Mouse (Mus musculus) MEL (cell line): Measurements from ENCODE around the gene Umad1. TPM values are rescaled to one million over a fixed set of nuclear protein-coding genes. Genes with fewer than 3 reads are reported as not detected.

Experiments
- DNase-seq: peaks from one replicate; pipeline ENCODE4 v3.0.0; 2011; ENCODE audit warnings: low read depth, low spot score
- H3K27ac ChIP-seq: 2 replicates; pipeline ENCODE4 v1.5.1; 2012; ENCODE audit warnings: low read depth, mild to moderate bottlenecking, control low read depth, low read length, moderate library complexity; ENCODE audit not compliant: control insufficient read depth
- H3K27me3 ChIP-seq, 2 experiments: fragments of 150-350 bp in 1 of 2; sonication (generic) in 1 of 2; 2 replicates each; pipeline ENCODE4 v1.6.1; 2012; ENCODE audit warnings: low read length in 2 of 2, mild to moderate bottlenecking in 2 of 2, improper control_type of control experiment in 1 of 2, moderate library complexity in 1 of 2; ENCODE audit not compliant: insufficient read depth in 2 of 2, control insufficient read depth in 1 of 2
- H3K36me3 ChIP-seq, 2 experiments: 2 replicates each; pipeline ENCODE4 v1.6.1; 2012 to 2014; ENCODE audit warnings: low read length in 2 of 2, improper control_type of control experiment in 1 of 2, inconsistent platforms in 1 of 2, mild to moderate bottlenecking in 1 of 2; ENCODE audit not compliant: insufficient read depth in 2 of 2, control insufficient read depth in 1 of 2
- H3K4me1 ChIP-seq, 2 experiments: fragments of 150-350 bp in 1 of 2; sonication (generic) in 1 of 2; 2 replicates each; pipeline ENCODE4 v1.6.1; 2012; ENCODE audit warnings: low read length in 2 of 2, improper control_type of control experiment in 1 of 2, mild to moderate bottlenecking in 1 of 2; ENCODE audit not compliant: insufficient read depth in 2 of 2, control insufficient read depth in 1 of 2
- H3K4me3 ChIP-seq, 2 experiments: fragments of 150-350 bp in 1 of 2; sonication (generic) in 1 of 2; 2 replicates each; pipeline ENCODE4 v1.5.1; 2012; ENCODE audit warnings: low read depth in 2 of 2, low read length in 2 of 2, mild to moderate bottlenecking in 2 of 2, moderate library complexity in 2 of 2, control low read depth in 1 of 2, improper control_type of control experiment in 1 of 2; ENCODE audit not compliant: control insufficient read depth in 1 of 2, insufficient read depth in 1 of 2
- H3K79me2 ChIP-seq: 2 replicates; pipeline ENCODE4 v1.6.1; 2012; ENCODE audit warnings: mild to moderate bottlenecking, low read length, moderate library complexity; ENCODE audit not compliant: control insufficient read depth, poor library complexity, insufficient read depth
- H3K9ac ChIP-seq: 2 replicates; pipeline ENCODE4 v1.6.1; 2012; ENCODE audit warnings: low read depth, mild to moderate bottlenecking, control low read depth, low read length, moderate library complexity; ENCODE audit not compliant: control insufficient read depth, poor library complexity, severe bottlenecking
- H3K9me3 ChIP-seq: fragments of 150-350 bp; sonication (generic); replicated peaks from 2 replicates; pipeline ENCODE4 v1.6.1; 2012; ENCODE audit warnings: mild to moderate bottlenecking, low read length, improper control_type of control experiment, moderate library complexity; ENCODE audit not compliant: insufficient read depth
- CHD1 ChIP-seq: IDR thresholded peaks from 2 replicates; pipeline ENCODE4 v1.6.1; 2012; ENCODE audit warnings: low read depth, mild to moderate bottlenecking, inconsistent platforms, low read length, improper control_type of control experiment
- CHD2 ChIP-seq: IDR thresholded peaks from 2 replicates; pipeline ENCODE4 v1.6.1; 2011; ENCODE audit warnings: low read length, improper control_type of control experiment
- CTCF ChIP-seq, 3 experiments: IDR thresholded peaks in 2 of 3; conservative IDR thresholded peaks in 1 of 3; 2 replicates each; pipeline ENCODE4 v1.5.1; 2011 to 2012; ENCODE audit warnings: low read length in 3 of 3, low read depth in 2 of 3, mild to moderate bottlenecking in 2 of 3, improper control_type of control experiment in 1 of 3, inconsistent platforms in 1 of 3, mixed read lengths in 1 of 3, moderate library complexity in 1 of 3; ENCODE audit not compliant: control insufficient read depth in 1 of 3, insufficient read depth in 1 of 3, poor library complexity in 1 of 3, severe bottlenecking in 1 of 3
- ELF1 ChIP-seq: IDR thresholded peaks from 2 replicates; pipeline ENCODE4 v1.6.1; 2014; ENCODE audit warnings: low read depth, mild to moderate bottlenecking, inconsistent platforms, low read length, improper control_type of control experiment, moderate library complexity
- EP300 ChIP-seq, 2 experiments: IDR thresholded peaks; 2 replicates each; pipeline ENCODE4 v1.6.1; 2011; ENCODE audit warnings: improper control_type of control experiment in 2 of 2, low read length in 2 of 2, low read depth in 1 of 2, mild to moderate bottlenecking in 1 of 2
- GABPA ChIP-seq: IDR thresholded peaks from 2 replicates; pipeline ENCODE4 v1.6.1; 2012; ENCODE audit warnings: low read depth, mild to moderate bottlenecking, inconsistent platforms, low read length, improper control_type of control experiment, moderate library complexity
- GATA1 ChIP-seq: IDR thresholded peaks from 2 replicates; pipeline ENCODE4 v1.6.1; 2011; ENCODE audit warnings: low read depth, low read length, improper control_type of control experiment
- HCFC1 ChIP-seq: IDR thresholded peaks from 2 replicates; pipeline ENCODE4 v1.6.1; 2012; ENCODE audit warnings: low read depth, mild to moderate bottlenecking, inconsistent platforms, low read length, improper control_type of control experiment, moderate library complexity
- JUND ChIP-seq: IDR thresholded peaks from 2 replicates; pipeline ENCODE4 v1.6.1; 2011; ENCODE audit warnings: low read depth, mild to moderate bottlenecking, improper control_type of control experiment, low read length
- MEF2A ChIP-seq: IDR thresholded peaks from 2 replicates; pipeline ENCODE4 v1.6.1; 2014; ENCODE audit warnings: low read depth, mild to moderate bottlenecking, inconsistent platforms, low read length, improper control_type of control experiment; ENCODE audit not compliant: poor library complexity, insufficient replicate concordance, severe bottlenecking; ENCODE audit errors: extremely low read depth
- MYB ChIP-seq: IDR thresholded peaks from 2 replicates; pipeline ENCODE4 v1.6.1; 2011; ENCODE audit warnings: mild to moderate bottlenecking, low read depth, low read length, improper control_type of control experiment
- MYC ChIP-seq: IDR thresholded peaks from 2 replicates; pipeline ENCODE4 v1.6.1; 2011; ENCODE audit warnings: low read depth, mild to moderate bottlenecking, low read length, improper control_type of control experiment, moderate library complexity
- POLR2A ChIP-seq, 2 experiments: IDR thresholded peaks; 2 replicates each; pipeline ENCODE4 v1.6.1; 2011 to 2012; ENCODE audit warnings: low read length in 2 of 2, mild to moderate bottlenecking in 2 of 2, control low read depth in 1 of 2, improper control_type of control experiment in 1 of 2, low read depth in 1 of 2, moderate library complexity in 1 of 2; ENCODE audit not compliant: control insufficient read depth in 1 of 2, insufficient read depth in 1 of 2, poor library complexity in 1 of 2
- POLR2AphosphoS5 ChIP-seq: IDR thresholded peaks from 2 replicates; pipeline ENCODE4 v1.6.1; 2012; ENCODE audit warnings: low read depth, borderline replicate concordance, mild to moderate bottlenecking, inconsistent platforms, low read length, moderate library complexity, mixed read lengths
- RAD21 ChIP-seq: IDR thresholded peaks from 2 replicates; pipeline ENCODE4 v1.6.1; 2011; ENCODE audit warnings: mild to moderate bottlenecking, low read depth, low read length, improper control_type of control experiment
- RCOR1 ChIP-seq: IDR thresholded peaks from 2 replicates; pipeline ENCODE4 v1.6.1; 2012; ENCODE audit warnings: low read depth, mild to moderate bottlenecking, inconsistent platforms, low read length, improper control_type of control experiment
- SIN3A ChIP-seq: IDR thresholded peaks from 2 replicates; pipeline ENCODE4 v1.6.1; 2012; ENCODE audit warnings: low read length, improper control_type of control experiment, inconsistent platforms
- SMC3 ChIP-seq: IDR thresholded peaks from 2 replicates; pipeline ENCODE4 v1.6.1; 2011; ENCODE audit warnings: low read depth, low read length, improper control_type of control experiment
- TAL1 ChIP-seq: IDR thresholded peaks from 2 replicates; pipeline ENCODE4 v1.6.1; 2012; ENCODE audit warnings: mild to moderate bottlenecking, inconsistent platforms, low read length, moderate library complexity, mixed read lengths
- TCF12 ChIP-seq: IDR thresholded peaks from 2 replicates; pipeline ENCODE4 v1.6.1; 2014; ENCODE audit warnings: low read depth, mild to moderate bottlenecking, inconsistent platforms, low read length, improper control_type of control experiment, moderate library complexity
- UBTF ChIP-seq: IDR thresholded peaks from 2 replicates; pipeline ENCODE4 v1.6.1; 2012; ENCODE audit warnings: low read depth, mild to moderate bottlenecking, inconsistent platforms, low read length, improper control_type of control experiment, moderate library complexity, borderline replicate concordance; ENCODE audit not compliant: insufficient read depth
- USF1 ChIP-seq: IDR thresholded peaks from 2 replicates; pipeline ENCODE4 v1.6.1; 2014; ENCODE audit warnings: low read depth, mild to moderate bottlenecking, inconsistent platforms, low read length, improper control_type of control experiment, moderate library complexity
- ZKSCAN1 ChIP-seq: IDR thresholded peaks from 2 replicates; pipeline ENCODE4 v1.6.1; 2012; ENCODE audit warnings: low read depth, mild to moderate bottlenecking, inconsistent platforms, low read length, improper control_type of control experiment, moderate library complexity
- ZMIZ1 ChIP-seq: IDR thresholded peaks from 2 replicates; pipeline ENCODE4 v1.6.1; 2012; ENCODE audit warnings: low read depth, mild to moderate bottlenecking, inconsistent platforms, low read length, improper control_type of control experiment, moderate library complexity
- polyA plus RNA-seq, 2 experiments: library from polyadenylated mRNA; stranded (reverse) in 1 of 2; unstranded in 1 of 2; fragments of >175 nt in 1 of 2; fragments of >200 nt in 1 of 2; gene quantifications; 2 replicates each; pipeline versions ENCODE4 v1.2.1 to v1.2.4; 2012; ENCODE audit warnings: low replicate concordance in 2 of 2, low read depth in 1 of 2; ENCODE audit not compliant: insufficient read length in 2 of 2, insufficient read depth in 1 of 2, missing spikeins in 1 of 2
- total RNA-seq: library from RNA; depleted of rRNA; stranded (reverse); fragments of 300-350 nt; gene quantifications from 2 replicates; pipeline ENCODE4 v1.2.3, GENCODE M21; 2012

The Umad1 gene
- total and polyA plus RNA-seq, 3 experiments: 5.3 to 9.7 TPM; not detected in 1

DNA sequence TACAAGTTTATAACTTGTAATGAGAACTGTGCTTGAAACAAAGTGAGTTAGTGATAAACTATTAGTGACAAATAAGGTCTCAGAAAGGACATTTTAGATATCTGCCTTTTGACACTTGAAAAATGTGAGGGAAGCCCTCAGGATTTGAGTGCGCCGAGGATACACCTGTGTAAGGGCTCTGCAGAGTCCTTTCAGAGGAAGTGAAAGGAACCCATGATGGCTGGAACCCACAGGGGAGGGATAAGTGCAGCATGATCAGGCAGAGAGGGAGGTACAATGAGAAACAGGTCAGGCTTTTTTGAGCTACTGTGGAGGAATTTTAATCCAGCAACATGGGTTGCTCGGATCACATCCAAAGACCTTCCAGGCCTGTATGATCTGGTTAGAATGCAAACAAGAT is 239.9 kb downstream of the Umad1 start:
- no peaks in the 10 kb centered on the region for H3K79me2 ChIP-seq
- H3K4me1 ChIP-seq: peaks cover 0 to 2% of the 10 kb centered on the region in 2 experiments; a peak in 1 of 4 replicates
- H3K4me3 ChIP-seq: no peak overlapping the region
- no peaks in the 10 kb centered on the region for H3K9me3 ChIP-seq
- no peak overlapping the region for H3K9ac ChIP-seq
- DNase-seq: no peak
- H3K27me3 ChIP-seq: no peaks in the 10 kb centered on the region
- no peaks in the 10 kb centered on the region for H3K36me3 ChIP-seq
- no peak for TF ChIP-seq SMC3
- TF ChIP-seq CHD1: no peak
- no peak for TF ChIP-seq SIN3A
- no peak for TF ChIP-seq TCF12
- TF ChIP-seq MYB: no peak
- no peak for TF ChIP-seq CTCF (IDR thresholded peaks at IDR 0.05 in 2 of 3, conservative IDR thresholded peaks at IDR 0.05 in 1 of 3; ENCODE audit: control insufficient read depth in 1 of 3, insufficient read depth in 1 of 3, low read depth in 2 of 3, low read length in 3 of 3, poor library complexity in 1 of 3, severe bottlenecking in 1 of 3)
- TF ChIP-seq GABPA: no peak
- no peak for TF ChIP-seq RAD21
- no peak for TF ChIP-seq ZKSCAN1
- no peak overlapping the region for H3K27ac ChIP-seq

DNA sequence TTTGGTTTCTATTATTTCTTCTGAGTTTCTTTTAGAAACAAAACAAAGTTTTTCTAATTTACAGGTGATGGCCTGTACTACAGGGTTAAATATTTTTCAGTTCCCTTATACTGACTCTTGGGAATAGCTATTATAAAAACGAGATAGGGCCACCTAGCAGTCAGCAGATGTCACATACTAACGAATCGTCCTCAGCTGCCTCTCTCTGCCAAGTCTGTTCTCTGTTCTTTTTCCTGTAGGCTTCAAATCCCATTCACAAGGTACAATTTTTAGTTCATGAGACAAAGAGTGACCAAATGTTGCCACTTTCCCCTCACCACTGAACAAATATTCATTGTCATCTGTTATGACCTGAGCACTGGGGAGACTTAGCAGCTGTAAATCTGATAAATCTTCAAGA is 244.9 kb downstream of the Umad1 start:
- Histone ChIP-seq H3K9ac (no peak overlapping the region), H3K4me3 (no peak overlapping the region), H3K27me3 (no peaks in the 10 kb centered on the region), H3K36me3 (peaks cover 0 to 3% of the 10 kb centered on the region in 2 experiments; a peak in 2 of 4 replicates), H3K79me2 (no peaks in the 10 kb centered on the region), H3K4me1 (peaks cover 2 to 12% of the 10 kb centered on the region in 2 experiments), H3K9me3 (no peaks in the 10 kb centered on the region), H3K27ac (no peak overlapping the region)
- no peak for TF ChIP-seq POLR2A (IDR thresholded peaks at IDR 0.05; ENCODE audit: control insufficient read depth in 1 of 2, insufficient read depth in 1 of 2, low read depth in 1 of 2, low read length in 2 of 2, poor library complexity in 1 of 2)
- no peak for DNase-seq

DNA sequence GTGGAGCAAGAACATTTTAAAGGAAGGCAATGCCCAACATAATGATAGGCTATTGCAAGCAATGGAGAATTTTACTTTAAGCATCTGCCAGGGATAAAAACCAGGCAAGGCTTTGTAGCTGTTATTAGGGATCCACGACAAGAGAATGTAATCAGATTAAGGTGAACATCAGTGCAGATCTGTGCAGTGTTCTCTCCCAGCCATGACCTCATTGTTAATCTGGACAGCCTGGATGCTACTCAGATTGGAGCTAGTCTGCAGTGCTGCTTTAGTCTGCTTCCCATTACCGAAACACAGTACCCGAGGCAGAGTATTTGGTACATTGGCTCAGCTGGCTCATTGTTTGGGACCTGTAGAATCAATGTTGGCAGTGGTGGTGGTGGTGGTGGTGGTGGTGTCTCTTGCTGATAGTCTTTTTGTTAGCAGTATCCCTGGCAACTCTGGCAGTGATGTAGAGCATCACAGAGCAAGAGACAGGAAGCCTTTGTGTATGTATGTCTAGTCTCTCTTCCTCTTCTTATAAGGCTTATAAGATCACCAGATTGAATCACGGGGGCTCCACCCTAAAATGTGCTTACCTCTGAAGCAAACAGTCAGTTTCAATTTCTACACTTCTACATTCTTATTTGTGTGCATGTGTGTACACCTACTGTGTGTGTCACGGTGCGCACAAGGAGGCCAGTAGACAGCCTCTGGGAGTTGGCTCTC is 245.6 kb downstream of the Umad1 start:
- Histone ChIP-seq H3K79me2 (peaks cover 3% of the 10 kb centered on the region; the same call in 1 of the 2 replicates), H3K4me1 (peaks cover 2 to 12% of the 10 kb centered on the region in 2 experiments), H3K4me3 (no peak overlapping the region), H3K36me3 (peaks cover 0 to 3% of the 10 kb centered on the region in 2 experiments; a peak in 2 of 4 replicates), H3K27me3 (no peaks in the 10 kb centered on the region), H3K9me3 (no peaks in the 10 kb centered on the region), H3K27ac (no peak overlapping the region), H3K9ac (no peak overlapping the region)
- TF ChIP-seq POLR2AphosphoS5 (no peak), JUND (no peak), CHD2 (no peak), TAL1 (no peak), USF1 (no peak), ZMIZ1 (no peak), MYB (no peak), TCF12 (no peak), ELF1 (no peak), MYC (no peak), UBTF (no peak), HCFC1 (no peak), RCOR1 (no peak), EP300 (IDR thresholded peaks at IDR 0.05; ENCODE audit: low read depth in 1 of 2, low read length in 2 of 2) (no peak), GATA1 (no peak), MEF2A (no peak), CHD1 (no peak)
- no peak for DNase-seq
